Mouse (Mus musculus): ENCODE measurements around the gene Hist1h3c.

DNA sequence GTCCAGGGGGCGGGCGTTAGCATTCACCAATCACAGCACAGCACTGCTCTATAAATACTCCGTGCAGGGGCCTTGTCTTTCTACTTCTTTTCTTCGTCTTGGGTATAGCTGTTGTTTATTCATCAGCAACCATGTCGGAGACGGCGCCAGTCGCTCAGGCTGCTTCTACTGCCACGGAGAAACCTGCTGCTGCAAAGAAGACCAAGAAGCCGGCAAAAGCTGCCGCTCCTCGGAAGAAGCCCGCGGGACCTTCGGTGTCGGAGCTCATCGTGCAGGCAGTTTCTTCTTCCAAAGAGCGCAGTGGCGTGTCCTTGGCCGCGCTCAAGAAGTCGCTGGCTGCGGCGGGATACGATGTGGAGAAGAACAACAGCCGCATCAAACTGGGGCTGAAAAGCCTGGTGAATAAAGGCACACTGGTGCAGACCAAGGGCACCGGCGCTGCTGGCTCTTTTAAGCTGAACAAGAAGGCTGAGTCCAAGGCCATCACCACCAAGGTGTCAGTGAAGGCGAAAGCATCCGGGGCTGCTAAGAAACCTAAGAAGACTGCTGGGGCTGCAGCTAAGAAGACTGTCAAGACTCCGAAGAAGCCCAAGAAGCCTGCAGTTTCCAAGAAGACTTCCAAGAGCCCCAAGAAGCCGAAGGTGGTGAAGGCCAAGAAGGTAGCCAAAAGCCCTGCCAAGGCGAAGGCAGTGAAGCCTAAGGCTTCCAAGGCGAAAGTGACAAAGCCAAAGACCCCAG is 18.4 kb upstream of the Hist1h3c start, which contains the start of gene Hist1h1a:
- TF ChIP-seq GATA1 (IDR thresholded peaks at IDR 0.05; ENCODE audit: borderline replicate concordance, low read length) (no peak), FLI1 (IDR thresholded peaks at IDR 0.05; ENCODE audit: low read length) (no peak)
